Mouse (Mus musculus) lung, adult 2 months (tissue): ENCODE measurements around the gene Mtif3.

ENCODE experiments used
- CTCF ChIP-seq: fragments of 200-500 bp; IDR thresholded peaks from 2 replicates; pipeline ENCODE4 v1.5.1; 2011; ENCODE audit warnings: mild to moderate bottlenecking, low read length, control low read depth; ENCODE audit not compliant: insufficient read depth
- POLR2A ChIP-seq: fragments of 200-500 bp; IDR thresholded peaks from 2 replicates; pipeline ENCODE4 v1.6.1; 2011; ENCODE audit warnings: low read depth, mild to moderate bottlenecking, control low read depth, low read length, borderline replicate concordance; ENCODE audit errors: extremely low read depth

DNA sequence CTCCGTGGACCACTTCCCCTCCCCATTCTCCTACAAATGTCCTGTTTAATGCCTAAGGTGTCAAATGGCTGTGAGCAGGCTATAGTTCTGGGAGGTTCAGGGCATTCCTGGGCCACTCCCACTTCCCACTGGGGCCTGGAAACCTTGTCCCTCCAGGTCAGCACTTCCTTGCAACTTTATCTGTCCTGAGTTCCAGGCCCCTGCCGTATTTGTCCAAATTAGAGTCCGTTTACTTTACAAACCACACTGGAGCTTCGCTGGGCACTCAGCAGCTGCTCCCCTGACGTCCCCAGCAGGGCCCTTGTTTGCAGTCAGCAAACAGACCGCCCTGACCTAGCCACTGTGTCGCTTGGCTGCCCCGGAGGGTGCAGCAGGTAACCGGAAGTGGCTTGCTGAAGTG is 51.4 kb downstream of the Mtif3 start:
- TF ChIP-seq POLR2A (no peak), CTCF (no peak)
